Mouse (Mus musculus) myocyte (in vitro differentiated cells): ENCODE results near the gene Hipk2. TPM values are rescaled to one million over a fixed set of nuclear protein-coding genes. Genes with fewer than 3 reads are reported as not detected.

Source experiments
- H3K27me3 ChIP-seq: one replicate; pipeline ENCODE4 v1.6.1; 2011; ENCODE audit not compliant: control insufficient read depth, insufficient read depth, insufficient read length
- H3K36me3 ChIP-seq: one replicate; pipeline ENCODE4 v1.6.1; 2011; ENCODE audit not compliant: control insufficient read depth, insufficient read depth
- H3K4me2 ChIP-seq: one replicate; pipeline ENCODE4 v1.6.1; 2011; ENCODE audit warnings: low read depth, control low read depth
- H3K4me3 ChIP-seq: one replicate; pipeline ENCODE4 v1.5.1; 2011; ENCODE audit warnings: mild to moderate bottlenecking, control low read depth, moderate library complexity
- H3K79me2 ChIP-seq: one replicate; pipeline ENCODE4 v1.6.1; 2011; ENCODE audit not compliant: control insufficient read depth, insufficient read depth
- H3ac ChIP-seq: one replicate; pipeline ENCODE4 v1.6.1; 2011; ENCODE audit not compliant: control insufficient read depth, insufficient read length
- CEBPB ChIP-seq: IDR thresholded peaks from 2 replicates; pipeline ENCODE4 v1.6.1; 2011; ENCODE audit warnings: mild to moderate bottlenecking, moderate library complexity; ENCODE audit not compliant: poor library complexity, insufficient read depth, severe bottlenecking
- E2F4 ChIP-seq: IDR thresholded peaks from one replicate; pipeline ENCODE4 v1.6.1; 2011; ENCODE audit warnings: mild to moderate bottlenecking, control low read depth, moderate library complexity; ENCODE audit not compliant: insufficient read depth
- MAX ChIP-seq: IDR thresholded peaks from one replicate; pipeline ENCODE4 v1.6.1; 2011; ENCODE audit warnings: low read depth, mild to moderate bottlenecking, control low read depth
- MYOD1 ChIP-seq, 3 experiments: IDR thresholded peaks; one replicate each; pipeline ENCODE4 v1.6.1; 2011; ENCODE audit warnings: control low read depth in 2 of 3, low read depth in 2 of 3, mild to moderate bottlenecking in 2 of 3, moderate library complexity in 1 of 3; ENCODE audit not compliant: insufficient read length in 2 of 3, control insufficient read depth in 1 of 3
- MYOG ChIP-seq, 3 experiments: IDR thresholded peaks; one replicate each; pipeline ENCODE4 v1.6.1; 2011; ENCODE audit warnings: control low read depth in 2 of 3, low read depth in 2 of 3, mild to moderate bottlenecking in 2 of 3; ENCODE audit not compliant: insufficient read length in 2 of 3, control insufficient read depth in 1 of 3, insufficient read depth in 1 of 3
- POLR2A ChIP-seq: IDR thresholded peaks from one replicate; pipeline ENCODE4 v1.6.1; 2011; ENCODE audit warnings: low read depth, mild to moderate bottlenecking, control low read depth, moderate library complexity; ENCODE audit not compliant: insufficient read length
- POLR2AphosphoS2 ChIP-seq: IDR thresholded peaks from one replicate; pipeline ENCODE4 v1.6.1; 2011; ENCODE audit warnings: low read depth, control low read depth; ENCODE audit not compliant: insufficient read length
- REST ChIP-seq: IDR thresholded peaks from one replicate; pipeline ENCODE4 v1.6.1; 2011; ENCODE audit warnings: mild to moderate bottlenecking, control low read depth, moderate library complexity; ENCODE audit not compliant: insufficient read depth, insufficient read length
- SRF ChIP-seq: IDR thresholded peaks from one replicate; pipeline ENCODE4 v1.6.1; 2011; ENCODE audit warnings: low read depth; ENCODE audit not compliant: control insufficient read depth, insufficient read length
- TCF12 ChIP-seq: IDR thresholded peaks from one replicate; pipeline ENCODE4 v1.6.1; 2011; ENCODE audit warnings: mild to moderate bottlenecking, control low read depth; ENCODE audit not compliant: poor library complexity, insufficient read depth, severe bottlenecking
- TCF3 ChIP-seq: IDR thresholded peaks from one replicate; pipeline ENCODE4 v1.6.1; 2011; ENCODE audit warnings: low read depth, control low read depth; ENCODE audit not compliant: insufficient read length
- USF1 ChIP-seq: IDR thresholded peaks from one replicate; pipeline ENCODE4 v1.6.1; 2011; ENCODE audit warnings: low read depth, mild to moderate bottlenecking, control low read depth, moderate library complexity
- polyA plus RNA-seq: library from polyadenylated mRNA; unstranded; fragments of >200 nt; fragmentation: generic; extraction: Trizol; gene quantifications from one replicate; pipeline ENCODE4 v1.2.1, GENCODE M21; 2012; ENCODE audit warnings: missing spikeins

Gene Hipk2
- polyA plus RNA-seq, 1 experiment = 11.3 TPM

GRCm38 (mm10) chr6:38743351-38743750, 132.6 kb downstream of the Hipk2 start:
- Histone ChIP-seq H3ac (no peak overlapping the region), H3K36me3 (peaks cover 16% of the 10 kb centered on the region), H3K4me3 (no peak overlapping the region), H3K4me2 (no peak overlapping the region), H3K27me3 (no peaks in the 10 kb centered on the region), H3K79me2 (no peaks in the 10 kb centered on the region)
- TF ChIP-seq MYOG (IDR thresholded peaks at IDR 0.05; ENCODE audit: control insufficient read depth in 1 of 3, insufficient read depth in 1 of 3, insufficient read length in 2 of 3, low read depth in 2 of 3) (no peak), USF1 (no peak), TCF12 (no peak), E2F4 (no peak)

- no peak overlapping the region for H3K4me2 ChIP-seq
- peaks cover 14% of the 10 kb centered on the region for H3K36me3 ChIP-seq
- TF ChIP-seq TCF12 (no peak), TCF3 (no peak), E2F4 (no peak), SRF (no peak), CEBPB (no peak), MYOD1 (IDR thresholded peaks at IDR 0.05; ENCODE audit: control insufficient read depth in 1 of 3, insufficient read length in 2 of 3, low read depth in 2 of 3) (no peak), POLR2AphosphoS2 (no peak), MYOG (IDR thresholded peaks at IDR 0.05; ENCODE audit: control insufficient read depth in 1 of 3, insufficient read depth in 1 of 3, insufficient read length in 2 of 3, low read depth in 2 of 3) (no peak), USF1 (no peak), POLR2A (no peak), MAX (no peak), REST (no peak)
- no peak overlapping the region for H3K4me3 ChIP-seq
- H3K27me3 ChIP-seq = no peaks in the 10 kb centered on the region
- H3ac ChIP-seq = no peak overlapping the region
- H3K79me2 ChIP-seq = no peaks in the 10 kb centered on the region
Measured at GRCm38 (mm10) chr6:38742441-38742840, 133.5 kb downstream of the Hipk2 start.

- no peak overlapping the region for H3ac ChIP-seq
- H3K79me2 ChIP-seq = no peaks in the 10 kb centered on the region
Measured at GRCm38 (mm10) chr6:38741024-38741423, 134.9 kb downstream of the Hipk2 start.

GRCm38 (mm10) chr6:38739266-38739665, 136.7 kb downstream of the Hipk2 start:
- Histone ChIP-seq H3K27me3 (no peaks in the 10 kb centered on the region), H3K79me2 (no peaks in the 10 kb centered on the region), H3K4me2 (no peak overlapping the region), H3K36me3 (peaks cover 30% of the 10 kb centered on the region), H3K4me3 (no peak overlapping the region), H3ac (no peak overlapping the region)
- no peak for TF ChIP-seq REST
- no peak for TF ChIP-seq MYOD1 (IDR thresholded peaks at IDR 0.05; ENCODE audit: control insufficient read depth in 1 of 3, insufficient read length in 2 of 3, low read depth in 2 of 3)
- TF ChIP-seq POLR2AphosphoS2 = no peak
- TF ChIP-seq POLR2A = no peak
- no peak for TF ChIP-seq MYOG (IDR thresholded peaks at IDR 0.05; ENCODE audit: control insufficient read depth in 1 of 3, insufficient read depth in 1 of 3, insufficient read length in 2 of 3, low read depth in 2 of 3)
- TF ChIP-seq SRF = no peak
- TF ChIP-seq CEBPB = no peak
- TF ChIP-seq E2F4 = no peak

More at GRCm38 (mm10) chr6:38741024-38741423, 134.9 kb downstream of the Hipk2 start:
- no peaks in the 10 kb centered on the region for H3K27me3 ChIP-seq
- peaks cover 24% of the 10 kb centered on the region for H3K36me3 ChIP-seq
- H3K4me2 ChIP-seq = no peak overlapping the region
- H3K4me3 ChIP-seq = no peak overlapping the region
- TF ChIP-seq USF1 (no peak), E2F4 (no peak), CEBPB (no peak)

- Histone ChIP-seq H3K4me3 (no peak overlapping the region), H3K27me3 (no peaks in the 10 kb centered on the region), H3K79me2 (no peaks in the 10 kb centered on the region), H3K36me3 (peaks cover 25% of the 10 kb centered on the region), H3K4me2 (no peak overlapping the region), H3ac (no peak overlapping the region)
- TF ChIP-seq MAX (no peak), CEBPB (no peak), TCF12 (no peak), E2F4 (no peak), MYOD1 (IDR thresholded peaks at IDR 0.05; ENCODE audit: control insufficient read depth in 1 of 3, insufficient read length in 2 of 3, low read depth in 2 of 3) (no peak), POLR2AphosphoS2 (no peak), MYOG (IDR thresholded peaks at IDR 0.05; ENCODE audit: control insufficient read depth in 1 of 3, insufficient read depth in 1 of 3, insufficient read length in 2 of 3, low read depth in 2 of 3) (no peak), POLR2A (no peak), REST (no peak), TCF3 (no peak), SRF (no peak), USF1 (no peak)
Measured at GRCm38 (mm10) chr6:38737763-38738162, 138.2 kb downstream of the Hipk2 start.
